Mouse (Mus musculus) CH12.LX (cell line): ENCODE results near the gene Stk33. TPM values are rescaled to one million over a fixed set of nuclear protein-coding genes. Genes with fewer than 3 reads are reported as not detected.

Source experiments
- DNase-seq: peaks from one replicate; pipeline ENCODE4 v3.0.0-alpha.2; 2013; ENCODE audit errors: extremely low read depth
- H3K27ac ChIP-seq: 2 replicates; pipeline ENCODE4 v1.5.1; 2012; ENCODE audit warnings: low read depth, mild to moderate bottlenecking, control low read depth, moderate library complexity; ENCODE audit not compliant: insufficient read depth
- H3K27me3 ChIP-seq: replicated peaks from 2 replicates; pipeline ENCODE3; 2012; ENCODE audit warnings: inconsistent platforms
- H3K36me3 ChIP-seq, 2 experiments: replicated peaks in 1 of 2; 2 replicates each; pipeline versions ENCODE3 to v1.6.1; 2012; ENCODE audit warnings: inconsistent platforms in 1 of 2, low read length in 1 of 2, mild to moderate bottlenecking in 1 of 2, mixed read lengths in 1 of 2, moderate library complexity in 1 of 2; ENCODE audit not compliant: control insufficient read depth in 1 of 2, insufficient read depth in 1 of 2
- H3K4me1 ChIP-seq, 2 experiments: 2 replicates each; pipeline ENCODE4 v1.6.1; 2012; ENCODE audit warnings: inconsistent platforms in 1 of 2, moderate library complexity in 1 of 2; ENCODE audit not compliant: insufficient read depth in 2 of 2, control insufficient read depth in 1 of 2
- H3K4me2 ChIP-seq: 2 replicates; pipeline ENCODE4 v1.6.1; 2012; ENCODE audit warnings: low read depth, mild to moderate bottlenecking, control low read depth; ENCODE audit not compliant: poor library complexity, insufficient read depth, severe bottlenecking
- H3K4me3 ChIP-seq, 3 experiments: fragments of 150-350 bp in 1 of 3; sonication (generic) in 1 of 3; replicated peaks in 1 of 3; 2 replicates each; pipeline versions ENCODE3 to v1.5.1; 2011 to 2012; ENCODE audit warnings: low read depth in 2 of 3, low read length in 2 of 3, mild to moderate bottlenecking in 2 of 3, moderate library complexity in 2 of 3, control low read depth in 1 of 3, improper control_type of control experiment in 1 of 3, inconsistent platforms in 1 of 3, mixed read lengths in 1 of 3; ENCODE audit not compliant: poor library complexity in 1 of 3
- H3K79me2 ChIP-seq: replicated peaks from 2 replicates; pipeline ENCODE4 v1.6.1; 2012; ENCODE audit warnings: mild to moderate bottlenecking, moderate library complexity; ENCODE audit not compliant: control insufficient read depth, poor library complexity, insufficient read depth, severe bottlenecking; ENCODE audit errors: extremely low read depth
- H3K9ac ChIP-seq: 2 replicates; pipeline ENCODE4 v1.6.1; 2012; ENCODE audit warnings: low read depth, mild to moderate bottlenecking, control low read depth, moderate library complexity; ENCODE audit not compliant: insufficient read depth
- H3K9me3 ChIP-seq: replicated peaks from 2 replicates; pipeline ENCODE3; 2012; ENCODE audit warnings: low read length, inconsistent platforms, mixed read lengths
- BHLHE40 ChIP-seq: IDR thresholded peaks from 2 replicates; pipeline ENCODE4 v1.6.1; 2011; ENCODE audit warnings: mild to moderate bottlenecking, low read depth, low read length, improper control_type of control experiment
- CHD2 ChIP-seq: IDR thresholded peaks from 2 replicates; pipeline ENCODE4 v1.6.1; 2011; ENCODE audit warnings: low read length, improper control_type of control experiment
- CTCF ChIP-seq, 2 experiments: IDR thresholded peaks in 1 of 2; conservative IDR thresholded peaks in 1 of 2; 2 replicates each; pipeline ENCODE4 v1.5.1; 2011 to 2012; ENCODE audit warnings: low read depth in 2 of 2, low read length in 2 of 2, improper control_type of control experiment in 1 of 2, inconsistent platforms in 1 of 2, mild to moderate bottlenecking in 1 of 2, moderate library complexity in 1 of 2
- ETS1 ChIP-seq: conservative IDR thresholded peaks from 2 replicates; pipeline ENCODE4 v1.6.1; 2012; ENCODE audit warnings: low read depth, mild to moderate bottlenecking, inconsistent platforms, low read length, improper control_type of control experiment, moderate library complexity
- JUND ChIP-seq: conservative IDR thresholded peaks from 2 replicates; pipeline ENCODE4 v1.6.1; 2011; ENCODE audit warnings: low read depth, low read length, improper control_type of control experiment
- MAFK ChIP-seq: IDR thresholded peaks from 2 replicates; pipeline ENCODE4 v1.6.1; 2011; ENCODE audit warnings: low read length, improper control_type of control experiment; ENCODE audit not compliant: insufficient replicate concordance
- MAZ ChIP-seq: IDR thresholded peaks from 2 replicates; pipeline ENCODE4 v1.6.1; 2012; ENCODE audit warnings: low read depth, mild to moderate bottlenecking, inconsistent platforms, low read length, improper control_type of control experiment, moderate library complexity
- MEF2A ChIP-seq: IDR thresholded peaks from 2 replicates; pipeline ENCODE4 v1.6.1; 2014; ENCODE audit warnings: low read depth, mild to moderate bottlenecking, inconsistent platforms, low read length, improper control_type of control experiment, borderline replicate concordance
- MYC ChIP-seq: IDR thresholded peaks from 2 replicates; pipeline ENCODE4 v1.6.1; 2011; ENCODE audit warnings: low read depth, mild to moderate bottlenecking, improper control_type of control experiment, low read length
- NELFE ChIP-seq: IDR thresholded peaks from 2 replicates; pipeline ENCODE4 v1.6.1; 2011; ENCODE audit warnings: low read depth, low read length, improper control_type of control experiment
- NRF1 ChIP-seq: IDR thresholded peaks from 2 replicates; pipeline ENCODE4 v1.6.1; 2014; ENCODE audit warnings: low read depth, mild to moderate bottlenecking, inconsistent platforms, low read length, improper control_type of control experiment, moderate library complexity
- RAD21 ChIP-seq: IDR thresholded peaks from 2 replicates; pipeline ENCODE4 v1.6.1; 2011; ENCODE audit warnings: low read depth, mild to moderate bottlenecking, low read length, improper control_type of control experiment, moderate library complexity
- RCOR1 ChIP-seq: conservative IDR thresholded peaks from 2 replicates; pipeline ENCODE4 v1.6.1; 2012; ENCODE audit warnings: low read depth, mild to moderate bottlenecking, inconsistent platforms, low read length, improper control_type of control experiment
- SMC3 ChIP-seq: IDR thresholded peaks from 2 replicates; pipeline ENCODE4 v1.6.1; 2011; ENCODE audit warnings: low read depth, low read length, improper control_type of control experiment
- TCF12 ChIP-seq: IDR thresholded peaks from 2 replicates; pipeline ENCODE4 v1.6.1; 2014; ENCODE audit warnings: low read depth, mild to moderate bottlenecking, inconsistent platforms, low read length, improper control_type of control experiment
- UBTF ChIP-seq: IDR thresholded peaks from 2 replicates; pipeline ENCODE4 v1.6.1; 2012; ENCODE audit warnings: low read depth, mild to moderate bottlenecking, inconsistent platforms, low read length, improper control_type of control experiment, moderate library complexity
- USF1 ChIP-seq: IDR thresholded peaks from 2 replicates; pipeline ENCODE4 v1.6.1; 2014; ENCODE audit warnings: low read depth, mild to moderate bottlenecking, inconsistent platforms, low read length, improper control_type of control experiment
- USF2 ChIP-seq: conservative IDR thresholded peaks from 2 replicates; pipeline ENCODE4 v1.6.1; 2011; ENCODE audit warnings: low read depth, low read length, improper control_type of control experiment
- ZC3H11A ChIP-seq: IDR thresholded peaks from 2 replicates; pipeline ENCODE4 v1.6.1; 2012; ENCODE audit warnings: low read depth, mild to moderate bottlenecking, inconsistent platforms, low read length, improper control_type of control experiment
- ZKSCAN1 ChIP-seq: IDR thresholded peaks from 2 replicates; pipeline ENCODE4 v1.6.1; 2012; ENCODE audit warnings: low read depth, inconsistent platforms, low read length, improper control_type of control experiment, borderline replicate concordance
- ZMIZ1 ChIP-seq: IDR thresholded peaks from 2 replicates; pipeline ENCODE4 v1.6.1; 2012; ENCODE audit warnings: low read depth, mild to moderate bottlenecking, inconsistent platforms, low read length, improper control_type of control experiment
- ZNF384 ChIP-seq: IDR thresholded peaks from 2 replicates; pipeline ENCODE4 v1.6.1; 2012; ENCODE audit warnings: low read depth, low read length, improper control_type of control experiment, inconsistent platforms
- dilution Hi-C: fragments of 300-500 bp; cut with MboI; formaldehyde crosslinking; loops from 2 replicates; pipeline ENCODE4 v1.14.3; 2020; ENCODE audit warnings: low sequenced_read_pairs; ENCODE audit not compliant: extremely low pct_unique_long_range_greater_than_20kb, extremely low pct_ligation_motif_present
- in situ Hi-C: fragments of 300-500 bp; cut with MboI; formaldehyde crosslinking; loops from 3 replicates; pipeline ENCODE4 v1.14.3; 2019; ENCODE audit warnings: low sequenced_read_pairs, low pct_ligation_motif_present, low pct_unique_long_range_greater_than_20kb, mixed read lengths
- polyA plus RNA-seq: library from polyadenylated mRNA; unstranded; fragments of >175 nt; gene quantifications from 2 replicates; pipeline ENCODE4 v1.2.1, GENCODE M21; 2012; ENCODE audit warnings: low read depth; ENCODE audit not compliant: insufficient read length
- total RNA-seq, 2 experiments: library from RNA; depleted of rRNA; stranded (reverse); fragments of 300-350 nt in 1 of 2; fragments of >200 nt in 1 of 2; gene quantifications; 2 replicates each; pipeline ENCODE4 v1.2.3; 2012 to 2014

Gene Stk33
- total and polyA plus RNA-seq, 3 experiments = not detected

DNA sequence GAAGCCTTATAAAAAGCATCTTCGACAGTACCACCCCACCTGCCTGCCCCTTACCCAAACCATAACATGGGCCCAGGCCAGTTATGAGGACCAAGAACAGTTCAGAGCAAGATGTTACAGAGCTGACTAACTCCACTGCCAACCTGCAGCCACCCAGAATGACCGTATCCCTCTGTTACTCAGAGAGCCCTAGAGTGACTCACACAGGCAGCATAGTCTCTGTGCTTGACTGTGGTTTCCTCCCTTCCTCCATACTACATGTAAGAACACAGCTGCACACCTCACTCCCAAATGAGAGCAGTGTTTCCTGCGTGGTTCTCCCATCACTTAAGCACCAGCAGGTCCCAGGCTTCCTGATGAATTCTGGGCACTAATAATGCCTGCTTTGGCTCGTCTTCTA is 31.8 kb upstream of the Stk33 start:
- Histone ChIP-seq H3K36me3 (no peaks in the 10 kb centered on the region), H3K4me1 (peaks cover 2 to 22% of the 10 kb centered on the region in 2 experiments; a peak in 2 of 4 replicates), H3K27ac (no peak overlapping the region), H3K27me3 (no peaks in the 10 kb centered on the region), H3K4me3 (no peak overlapping the region), H3K4me2 (no peak overlapping the region), H3K9ac (no peak overlapping the region), H3K9me3 (no peaks in the 10 kb centered on the region), H3K79me2 (no peaks in the 10 kb centered on the region)
- no peak for DNase-seq
- no peak for TF ChIP-seq USF1
- TF ChIP-seq MEF2A = no peak
- TF ChIP-seq MAFK = no peak
- no peak for TF ChIP-seq SMC3
- TF ChIP-seq ZKSCAN1 = no peak
- no peak for TF ChIP-seq BHLHE40
- TF ChIP-seq CHD2 = no peak
- no peak for TF ChIP-seq JUND
- no peak for TF ChIP-seq ZNF384
- no peak for TF ChIP-seq TCF12
- no peak for TF ChIP-seq CTCF (conservative IDR thresholded peaks at IDR 0.05 in 1 of 2, IDR thresholded peaks at IDR 0.05 in 1 of 2; ENCODE audit: low read depth in 2 of 2, low read length in 2 of 2)
- no peak for TF ChIP-seq ZMIZ1
- TF ChIP-seq NRF1 = no peak
- no peak for TF ChIP-seq MYC
- no peak for TF ChIP-seq MAZ
- TF ChIP-seq RCOR1 = no peak
- no peak for TF ChIP-seq RAD21
- TF ChIP-seq USF2 = no peak
- in situ Hi-C loops = no loop called here
- dilution Hi-C loops = no loop called here

- H3K4me2 ChIP-seq = peak overlapping the region; percentile 69; the same call in 1 of the 2 replicates
- dilution Hi-C loops (no loop called here), in situ Hi-C loops (no loop called here)
- TF ChIP-seq ZNF384 (no peak), NRF1 (no peak), ZC3H11A (no peak), UBTF (no peak), NELFE (no peak), BHLHE40 (0 out of 2 replicates have a peak, but pooled peaks have one; percentile 21), ETS1 (peak; percentile 19; the same call in 1 of the 2 replicates), USF2 (no peak)
- H3K27ac ChIP-seq = no peak overlapping the region
- no peaks in the 10 kb centered on the region for H3K79me2 ChIP-seq
- H3K4me1 ChIP-seq = peaks cover 2 to 14% of the 10 kb centered on the region in 2 experiments; a peak in 2 of 4 replicates
- no peaks in the 10 kb centered on the region for H3K9me3 ChIP-seq
- no peaks in the 10 kb centered on the region for H3K27me3 ChIP-seq
- H3K36me3 ChIP-seq = no peaks in the 10 kb centered on the region
- H3K4me3 ChIP-seq = no peak overlapping the region
- peak; percentile 3 for DNase-seq
- H3K9ac ChIP-seq = no peak overlapping the region
Measured at GRCm38 (mm10) chr7:109468262-109468701, 29.4 kb upstream of the Stk33 start.
